Mouse (Mus musculus) testis, postnatal 14 days (tissue): ENCODE results near the gene Rhbdf1.

ENCODE experiments used
- DNase-seq: peaks from one replicate; pipeline ENCODE4 v3.0.0; 2021; ENCODE audit warnings: low spot score

The Rhbdf1 gene

DNA sequence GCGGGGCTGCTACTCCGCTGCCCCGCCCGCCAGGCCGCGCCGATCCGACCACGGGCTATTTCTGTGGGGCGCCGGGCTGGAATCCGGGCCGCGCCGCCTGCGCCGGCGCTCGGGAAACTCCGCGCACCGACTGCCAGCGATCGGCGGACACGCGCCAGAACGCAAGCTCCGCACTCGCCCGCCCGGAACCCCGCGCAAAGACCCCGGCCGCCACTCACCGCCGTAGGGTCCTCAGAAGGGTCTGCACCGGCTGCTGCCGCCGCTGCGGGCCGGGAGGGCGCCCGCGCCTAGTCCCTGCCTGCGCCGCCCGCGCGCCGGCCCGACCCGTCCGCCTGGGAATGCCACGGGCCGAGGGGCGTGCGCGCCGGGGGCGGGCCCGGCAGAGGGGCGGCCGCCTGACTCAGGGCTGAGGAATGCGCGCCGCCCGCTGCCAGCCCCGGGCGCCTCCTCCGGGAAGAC, at the start of gene Rhbdf1:
TSS of gene Rhbdf1 (minus strand) at position 350 of the 459 bp plus-strand sequence.
- DNase-seq: peak; percentile 33

DNA sequence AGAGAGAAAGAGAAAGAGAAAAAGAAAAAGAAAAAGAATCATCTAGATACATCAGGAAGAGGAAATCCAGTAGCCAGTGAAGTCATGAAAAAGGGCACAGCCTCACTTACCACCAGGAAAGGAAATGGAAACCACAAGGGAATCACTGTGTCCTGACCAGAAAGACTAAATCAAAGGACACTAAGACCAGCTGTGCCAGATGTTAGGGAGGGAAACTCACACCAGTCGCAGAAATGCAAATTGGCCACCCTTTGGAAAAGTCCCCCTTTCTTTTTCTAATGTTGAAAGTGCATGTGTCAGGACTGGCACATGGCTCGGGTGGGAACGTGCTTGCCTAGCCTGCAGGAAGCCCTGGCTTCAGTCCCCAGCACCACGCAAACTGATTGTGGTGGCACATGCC, 49.1 kb upstream of the Rhbdf1 start:
- no peak for DNase-seq

DNA sequence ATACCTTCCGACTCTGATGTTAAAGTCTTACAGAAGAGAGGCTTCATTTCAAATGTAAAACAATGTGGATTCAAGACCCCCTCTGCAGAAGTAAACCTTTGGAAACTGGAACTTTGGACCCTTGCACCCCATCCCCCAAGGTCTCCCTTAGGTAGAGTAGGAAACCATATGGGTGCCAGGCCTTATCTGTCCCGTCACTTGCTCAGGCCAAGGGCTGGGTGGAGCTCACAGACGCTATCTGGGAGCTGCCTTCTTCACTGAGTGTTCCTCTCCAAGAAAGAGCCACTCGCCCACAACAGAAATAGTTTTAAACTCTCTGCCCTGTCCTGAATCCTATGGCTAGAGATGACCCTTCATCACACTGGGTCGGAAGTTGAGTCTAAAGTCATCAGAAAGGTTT, 46.9 kb upstream of the Rhbdf1 start:
- DNase-seq: no peak

DNA sequence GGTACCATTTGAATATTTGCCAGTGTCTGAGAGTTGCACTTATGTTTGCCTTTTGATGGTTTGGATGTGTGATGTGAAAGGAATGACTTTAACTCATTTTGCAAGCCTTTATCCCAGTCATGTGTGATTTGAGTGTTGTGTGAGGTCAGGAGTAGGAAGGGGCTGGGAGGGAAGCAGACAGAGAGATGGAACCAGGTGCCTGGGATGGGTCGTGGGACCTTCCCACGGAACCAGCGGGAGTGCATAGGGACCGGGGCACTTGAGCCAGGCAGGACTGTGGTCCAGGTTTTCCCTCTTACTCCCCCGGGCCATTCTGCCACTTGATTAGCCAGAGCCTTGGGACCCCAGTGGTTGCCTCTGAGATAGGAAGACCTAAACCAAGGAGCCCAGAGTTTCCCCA, 45.9 kb upstream of the Rhbdf1 start:
- peak; percentile 21 for DNase-seq

DNA sequence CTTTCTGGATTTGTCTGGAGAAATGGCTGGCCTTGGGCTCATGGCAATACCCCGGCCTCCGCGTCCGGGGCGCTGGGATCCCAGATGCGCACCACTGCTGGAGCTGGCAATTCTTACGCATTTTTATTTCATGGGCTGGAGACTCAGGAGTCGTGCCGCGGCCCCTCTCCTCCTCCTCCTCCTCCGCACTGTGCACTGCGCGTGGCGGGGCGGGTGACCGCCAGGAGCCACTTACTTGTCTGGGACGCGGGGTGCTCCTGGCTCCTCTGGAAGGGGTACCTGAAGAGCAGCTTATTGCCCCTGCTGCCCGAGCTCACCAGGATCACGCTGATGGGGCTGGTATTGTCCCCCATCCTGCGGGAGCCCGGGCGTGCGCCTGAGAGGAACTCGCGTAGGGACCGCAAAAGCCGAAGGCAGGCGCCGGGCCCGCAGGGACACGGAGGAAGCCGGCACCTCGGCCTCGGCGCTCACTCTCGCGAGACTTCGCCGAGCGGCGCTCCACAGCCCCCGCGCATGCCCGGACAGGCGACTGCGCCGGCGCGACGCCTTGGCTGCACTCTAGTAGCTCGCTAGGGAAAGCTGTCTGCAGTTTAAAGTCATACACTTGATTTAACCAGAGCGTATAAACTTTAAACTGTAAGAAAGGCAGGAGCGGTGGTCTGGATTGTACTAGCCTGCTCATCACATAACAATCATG, 45.2 kb upstream of the Rhbdf1 start, which contains the start of gene Nprl3:
TSS of gene Nprl3 (minus strand) at position 520 of the 697 bp plus-strand sequence.
- peak; percentile 95 for DNase-seq

DNA sequence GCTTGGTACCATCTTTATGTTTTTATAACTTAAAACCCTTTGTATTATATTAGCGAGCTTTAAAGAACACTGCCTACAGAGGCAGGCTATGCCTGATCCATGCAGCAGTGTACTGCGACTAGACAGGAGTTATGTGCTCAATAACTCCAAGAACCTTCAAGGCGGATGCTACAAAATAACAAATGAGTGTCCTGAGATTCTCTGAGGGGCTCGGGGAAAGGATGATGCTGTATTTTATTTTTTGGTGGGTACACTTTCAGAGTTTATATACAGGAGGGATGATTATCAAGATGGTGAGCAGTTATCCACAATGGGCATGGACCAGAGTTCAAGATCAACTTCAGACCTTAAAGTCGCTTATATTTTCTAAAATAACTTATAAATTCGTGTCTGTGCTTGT, 44.7 kb upstream of the Rhbdf1 start:
- DNase-seq: no peak

DNA sequence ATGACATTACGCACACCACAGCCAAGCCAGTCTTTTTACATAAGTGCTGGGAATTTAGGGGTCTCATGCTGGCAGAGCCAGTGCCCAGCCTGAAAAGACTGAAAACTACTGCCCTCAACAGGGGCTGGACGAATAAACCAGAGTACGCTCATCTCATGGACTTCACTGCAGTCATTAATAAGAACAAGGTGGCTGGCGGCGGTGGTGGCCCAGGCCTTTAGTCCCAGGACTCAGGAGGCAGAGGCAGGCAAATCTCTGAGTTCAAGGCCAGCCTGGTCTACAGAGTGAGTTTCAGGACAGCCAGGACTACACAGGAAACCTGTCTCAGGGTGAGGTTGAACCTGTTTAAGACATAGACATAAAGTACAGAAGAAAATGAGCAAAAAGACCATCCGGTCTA, 44.1 kb upstream of the Rhbdf1 start:
- no peak for DNase-seq

DNA sequence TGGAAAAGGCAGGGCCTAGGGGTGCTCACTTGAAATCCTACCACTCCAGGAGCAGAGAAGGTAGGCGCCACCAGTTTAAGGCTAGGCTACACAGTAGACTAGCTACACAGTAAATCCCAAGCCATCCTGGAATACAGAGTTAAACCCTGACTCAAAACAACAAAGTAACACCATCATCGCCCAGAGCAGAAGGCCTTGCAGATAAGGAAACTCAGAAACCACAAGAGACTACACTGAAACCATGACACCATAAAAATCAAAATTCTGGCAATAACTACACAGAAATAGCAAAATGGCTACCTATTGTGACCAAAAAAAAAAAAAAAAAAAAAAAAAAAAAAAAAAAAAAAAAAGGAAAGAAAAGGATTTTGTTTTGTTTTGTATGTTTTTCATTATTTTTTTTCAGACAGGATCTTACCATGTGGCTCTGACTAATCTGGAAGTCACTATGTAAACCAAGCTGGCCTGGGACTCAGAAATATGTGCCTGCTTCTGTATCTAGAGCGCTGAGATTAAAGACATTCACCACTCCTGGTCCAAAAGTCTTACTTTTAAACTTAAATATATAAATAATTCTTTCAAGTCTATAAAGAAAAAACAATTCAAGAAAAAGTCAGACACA, 43.1 kb upstream of the Rhbdf1 start:
- DNase-seq: no peak

DNA sequence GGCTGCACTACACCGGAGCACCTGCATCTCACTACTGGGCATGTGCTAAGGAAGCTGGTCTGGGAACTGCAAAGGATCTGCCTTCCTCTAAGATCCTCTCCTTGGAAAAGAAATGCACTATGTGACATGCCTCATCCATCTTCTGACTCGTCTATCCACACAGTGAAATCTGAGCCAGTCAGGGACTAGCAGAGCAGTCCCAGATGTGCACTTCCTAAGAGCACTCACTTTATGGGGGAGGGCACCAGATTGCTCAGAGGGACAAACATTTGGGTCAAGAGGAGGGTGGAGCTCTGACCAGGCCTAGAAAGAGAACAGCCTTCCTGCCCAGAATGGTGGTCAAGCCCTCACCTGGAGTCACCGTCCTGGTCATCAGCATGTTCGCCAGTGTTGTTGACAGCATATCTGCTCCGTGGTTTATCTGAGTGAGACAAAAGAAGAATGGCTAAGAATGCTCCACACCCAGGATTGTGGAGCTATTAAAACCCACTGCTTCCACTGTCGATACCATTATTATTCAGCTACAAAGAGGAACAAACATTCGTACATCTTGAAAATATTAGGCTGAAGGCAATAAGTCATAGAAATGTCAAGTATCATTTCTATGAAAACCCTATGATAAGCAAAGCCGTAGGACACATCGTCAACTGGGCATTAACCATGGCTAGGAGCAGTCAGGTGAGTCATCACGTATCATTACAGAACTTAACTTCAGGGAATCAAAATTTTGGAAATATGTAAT, 40.7 kb upstream of the Rhbdf1 start:
- no peak for DNase-seq

DNA sequence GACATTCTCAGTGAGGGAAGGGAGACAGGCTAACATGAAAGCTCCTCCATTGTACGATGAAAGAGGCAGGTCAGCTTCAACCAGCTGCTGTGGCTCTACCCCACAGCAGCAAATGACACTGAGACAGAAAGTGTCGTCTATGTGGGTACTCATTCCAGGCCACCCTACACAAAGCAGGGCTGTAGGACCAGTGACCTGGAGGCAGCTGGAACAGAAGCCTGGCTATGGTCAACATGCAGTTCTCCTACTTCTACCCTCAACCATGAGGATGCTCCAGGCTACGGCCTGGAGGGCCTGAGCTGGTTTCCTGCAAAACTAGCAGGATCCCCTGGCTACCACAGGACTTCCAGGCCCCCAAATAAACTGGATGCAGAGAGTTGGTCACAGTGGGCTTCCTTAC, 34.5 kb upstream of the Rhbdf1 start:
- DNase-seq: no peak

DNA sequence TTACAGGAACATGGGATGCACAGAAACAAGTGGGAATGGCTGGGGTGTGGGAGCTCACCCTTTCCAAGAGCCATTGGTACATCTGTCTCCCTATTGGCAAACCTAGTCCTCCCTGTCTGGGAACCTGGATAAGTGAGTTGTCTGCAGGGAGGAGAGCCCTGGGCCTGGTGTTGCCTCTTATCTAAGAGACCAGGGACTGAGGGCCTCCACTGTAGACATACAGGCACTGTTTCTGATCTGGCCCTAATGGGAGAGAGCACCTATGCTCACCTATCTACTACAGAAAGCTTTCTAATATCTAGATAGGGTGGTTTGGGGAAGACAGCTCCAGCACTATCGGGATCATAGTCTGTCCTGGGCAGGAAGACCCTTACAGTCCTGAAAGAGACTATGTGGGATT, 34.0 kb upstream of the Rhbdf1 start:
- DNase-seq: no peak

DNA sequence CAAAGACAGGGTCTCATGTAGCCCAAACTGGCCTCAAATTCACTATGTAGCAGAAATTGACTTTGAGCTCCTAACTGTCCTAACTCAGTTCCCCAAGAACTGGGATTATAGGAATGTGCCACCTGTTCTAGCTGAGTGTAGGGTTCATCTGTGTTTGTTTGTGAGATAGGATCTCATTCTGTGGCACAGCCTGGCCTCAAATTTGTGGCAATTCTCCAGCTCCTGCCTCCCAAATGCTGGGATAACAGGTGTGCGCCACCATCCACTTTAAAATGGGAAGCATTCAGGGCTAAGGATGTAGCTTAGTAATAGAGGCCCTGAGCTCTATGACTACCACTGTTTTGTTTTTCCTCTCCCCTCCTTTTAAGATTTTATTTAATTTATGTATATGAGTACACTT, 31.0 kb upstream of the Rhbdf1 start:
- no peak for DNase-seq

DNA sequence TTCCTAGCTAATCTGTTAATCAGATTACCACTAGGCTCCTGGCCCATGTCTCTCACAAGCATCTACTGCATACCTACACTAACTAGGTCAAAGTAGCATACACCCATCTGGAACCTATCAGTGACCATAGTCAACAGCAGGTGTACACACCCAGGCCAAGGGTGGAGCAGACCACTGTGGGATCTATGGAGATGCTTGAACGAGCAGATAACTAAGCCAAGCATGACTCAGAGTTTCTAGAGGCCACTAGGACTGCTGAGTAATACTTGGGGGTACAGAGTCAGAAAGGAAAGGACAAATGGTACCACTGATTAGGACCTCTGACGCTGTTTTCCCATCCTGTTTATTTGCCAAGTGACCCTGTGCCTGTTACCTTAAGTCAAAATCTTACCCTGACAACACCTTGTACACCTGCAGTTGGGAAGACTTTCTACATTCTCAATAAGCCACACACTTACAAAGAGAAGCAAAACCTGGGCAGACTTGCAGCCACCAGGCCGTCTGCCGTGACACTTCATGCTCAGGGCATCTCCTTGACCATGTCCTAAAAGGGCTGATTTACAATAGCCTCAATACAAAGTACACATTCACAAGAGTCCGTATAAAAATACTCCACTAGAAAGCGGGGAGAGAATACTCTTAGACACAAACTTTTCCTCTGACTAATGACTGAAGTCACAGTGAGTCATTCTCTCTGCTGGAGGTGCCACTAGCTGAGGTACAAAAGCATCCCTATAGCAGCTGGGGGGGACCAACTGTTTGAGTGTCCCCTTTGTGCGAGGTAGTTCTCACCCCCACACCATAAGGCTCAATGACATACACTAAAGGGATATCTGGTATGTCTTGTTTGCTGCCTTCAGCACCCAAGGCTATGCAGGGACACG, 29.0 kb upstream of the Rhbdf1 start:
- no peak for DNase-seq

DNA sequence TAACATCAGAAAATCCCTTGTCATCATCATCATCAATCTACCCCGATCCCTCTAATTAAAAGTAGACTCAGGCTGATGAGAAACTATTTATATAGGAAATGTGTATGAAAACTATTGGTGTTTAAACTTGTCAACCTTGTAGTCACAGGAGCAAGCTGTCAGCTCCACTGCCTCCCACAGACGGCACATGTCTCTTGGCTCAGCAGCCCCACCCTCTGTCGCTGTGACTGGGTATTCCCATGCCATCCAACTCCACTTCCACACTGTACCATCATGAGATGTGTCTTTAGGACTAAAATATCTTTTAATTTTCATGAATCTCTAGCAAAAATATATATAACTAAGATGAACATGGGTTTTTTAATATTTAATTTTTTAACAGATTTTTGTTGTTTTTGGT, 26.2 kb upstream of the Rhbdf1 start:
- DNase-seq: no peak

DNA sequence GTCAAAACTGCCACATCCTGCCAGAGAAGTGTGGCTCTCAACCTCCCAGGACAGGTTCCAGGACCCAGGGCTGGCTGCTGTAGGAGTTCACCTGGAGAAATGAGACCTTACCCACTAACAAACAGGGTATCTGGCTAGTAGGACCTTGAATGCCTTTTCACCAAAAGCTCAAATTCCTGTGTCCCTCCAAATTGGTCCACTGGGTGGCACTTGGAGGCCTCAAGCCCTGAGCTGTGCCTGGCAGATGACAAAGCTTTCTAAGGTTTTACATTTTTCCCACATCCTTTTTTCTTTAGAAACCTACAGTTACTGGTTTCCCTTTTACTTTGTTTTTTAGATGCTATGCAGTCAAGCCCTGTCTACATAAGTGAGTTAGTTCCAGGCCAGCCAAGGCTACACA, 25.0 kb upstream of the Rhbdf1 start:
- DNase-seq: no peak

DNA sequence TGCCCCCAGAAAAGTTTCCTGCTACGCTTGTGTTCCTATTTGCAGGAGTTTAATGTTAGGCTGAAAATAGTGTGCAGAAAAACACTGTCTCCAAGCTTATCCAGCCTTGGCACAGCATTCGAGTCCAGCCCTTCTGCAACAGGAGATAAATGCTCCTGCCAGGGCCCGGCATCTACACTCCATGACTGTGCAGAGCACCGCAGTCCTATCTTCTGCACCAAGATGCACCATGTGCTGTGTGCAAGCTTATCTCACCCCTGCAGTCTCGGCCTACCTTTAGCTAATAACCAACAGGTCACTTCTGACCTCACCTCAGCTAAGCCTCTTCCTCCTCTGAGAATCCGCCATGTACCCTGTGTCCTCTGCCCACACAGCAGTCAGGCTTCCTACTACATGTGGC, 23.5 kb upstream of the Rhbdf1 start:
- no peak for DNase-seq

DNA sequence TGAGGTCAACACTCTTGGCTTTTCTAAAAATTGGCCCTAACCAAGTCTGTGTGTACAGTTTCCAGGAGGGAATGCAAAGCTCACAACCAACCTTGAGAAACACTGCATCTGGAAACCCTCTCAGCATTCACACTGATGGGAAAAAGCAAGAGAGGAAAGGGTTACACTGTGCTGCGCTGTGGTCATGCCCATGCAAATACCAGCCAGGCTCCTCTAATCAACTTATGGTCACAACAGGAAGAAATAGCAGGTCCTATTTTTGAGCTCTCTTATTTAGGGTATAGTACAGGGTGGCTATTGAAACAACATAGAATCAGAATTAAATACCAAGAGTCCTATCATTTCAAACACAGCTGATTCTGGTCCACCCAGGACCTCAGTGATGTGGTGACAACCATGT, 22.5 kb upstream of the Rhbdf1 start:
- DNase-seq: no peak

DNA sequence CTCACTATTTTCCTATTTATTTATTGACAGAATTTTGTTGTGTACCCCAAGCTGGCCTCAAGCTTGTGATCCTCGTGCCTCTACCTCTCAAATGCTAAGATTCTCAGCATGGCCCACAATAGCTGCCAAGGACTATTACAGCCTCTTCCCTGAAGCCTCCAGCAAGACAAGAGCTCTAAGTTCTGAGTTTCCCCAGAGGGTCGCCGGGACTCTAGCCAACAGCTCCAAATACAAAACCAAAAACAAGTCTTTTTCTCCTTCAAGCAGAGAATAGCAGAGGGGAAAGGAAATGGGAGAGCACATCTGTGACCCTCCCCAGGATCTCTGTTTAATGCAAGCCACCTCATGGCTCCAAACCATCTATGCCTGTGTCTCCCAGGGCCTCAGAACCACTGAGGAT, 22.0 kb upstream of the Rhbdf1 start:
- DNase-seq: no peak

DNA sequence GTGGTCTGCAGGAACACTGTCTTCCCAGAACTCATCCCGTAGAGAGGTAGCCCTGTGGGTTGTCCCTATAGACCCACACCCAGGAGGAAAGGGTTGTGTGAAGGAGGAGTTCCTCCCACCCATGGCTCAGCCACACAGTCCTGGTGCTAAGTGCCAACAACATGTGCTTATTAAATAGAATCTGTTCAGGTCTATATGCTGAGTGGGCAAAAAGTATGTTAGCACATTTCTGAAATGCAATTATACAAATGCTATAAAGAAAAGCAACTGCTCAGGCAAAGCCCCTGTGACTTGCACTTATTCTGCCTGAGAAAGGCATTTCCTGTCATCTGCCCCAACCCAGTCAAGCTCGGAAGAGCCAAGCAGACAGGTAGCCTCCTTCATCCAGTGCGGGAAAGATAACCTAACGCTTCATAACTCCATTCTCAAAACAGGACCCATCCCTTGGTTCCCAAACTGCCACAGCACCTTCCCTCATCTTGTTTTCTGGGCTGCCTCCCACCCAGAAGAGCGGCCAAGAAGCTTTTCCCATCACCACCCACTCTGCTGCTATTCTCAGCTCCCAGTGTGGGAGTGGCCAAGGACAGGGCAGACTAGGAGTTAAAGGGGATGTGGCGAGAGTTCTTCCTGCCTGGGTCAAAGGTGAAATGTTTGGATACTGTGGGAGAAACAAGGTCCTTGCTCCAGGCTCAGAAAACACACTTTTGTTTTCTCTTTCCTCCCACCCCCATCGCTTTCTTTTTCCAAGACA, 21.3 kb upstream of the Rhbdf1 start:
- DNase-seq: no peak

DNA sequence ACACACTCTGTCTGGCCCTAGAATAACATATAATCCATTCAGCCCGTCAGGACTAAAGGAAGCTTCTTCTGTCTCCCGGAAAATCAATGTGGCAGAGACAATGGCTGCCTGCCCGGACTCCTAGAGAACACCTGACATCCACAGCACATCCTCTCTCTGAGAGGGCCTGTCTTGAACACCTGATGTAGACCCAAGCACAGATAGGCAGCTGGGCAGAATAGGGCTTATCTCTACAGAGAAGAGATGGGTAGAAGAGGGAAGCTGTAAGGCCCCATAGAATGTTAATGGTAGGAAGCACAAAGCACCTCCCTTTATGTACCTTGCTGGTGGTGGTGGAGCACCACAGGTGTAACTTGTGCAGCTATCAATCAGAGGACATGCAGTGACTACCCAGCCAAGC, 20.1 kb upstream of the Rhbdf1 start:
- DNase-seq: no peak

DNA sequence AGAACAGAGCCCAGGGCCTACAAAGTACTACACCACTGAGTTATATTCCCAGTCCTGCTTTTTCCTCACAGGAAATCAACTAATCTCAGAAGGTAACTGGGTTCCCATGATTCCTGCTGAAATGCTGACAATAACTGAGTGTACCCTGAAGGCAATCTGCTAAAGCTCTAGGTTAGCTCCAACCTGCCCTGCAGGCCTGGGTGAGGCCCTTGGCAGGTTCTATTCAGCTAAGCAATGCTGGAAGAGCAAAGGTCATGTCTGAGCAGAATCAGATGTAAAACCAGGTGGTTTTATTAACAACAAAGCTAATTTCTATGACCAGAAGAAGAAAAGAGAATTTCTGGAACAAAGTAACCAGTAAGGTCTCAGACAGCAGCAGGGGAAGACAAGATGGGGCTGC, 19.3 kb upstream of the Rhbdf1 start:
- no peak for DNase-seq
